Mouse (Mus musculus): Measurements from ENCODE around the gene Parp4.

DNA sequence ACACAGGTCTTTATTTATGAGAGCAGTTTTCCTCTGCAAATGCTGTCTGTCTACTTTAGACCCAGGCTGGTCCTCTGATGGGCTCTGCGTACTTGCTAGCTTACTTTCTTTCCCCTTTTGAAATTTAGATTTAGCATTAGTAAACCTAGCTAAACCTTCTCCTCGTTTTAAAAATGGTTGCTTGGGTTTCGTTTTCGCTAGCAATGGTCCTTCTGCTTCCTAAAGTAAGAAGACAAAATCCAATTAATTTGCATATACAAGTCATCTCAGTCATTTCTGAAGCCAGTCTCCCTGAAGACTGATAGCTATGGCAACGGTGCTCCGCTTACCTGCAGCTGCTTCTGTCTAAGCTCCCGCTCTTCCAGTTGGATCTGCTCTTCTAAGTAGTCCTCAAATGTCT is 22.1 kb upstream of the Parp4 start:
- TF ChIP-seq CTCF (IDR thresholded peaks at IDR 0.05; ENCODE audit: extremely low read depth, insufficient read length, insufficient replicate concordance, low read depth, low read length) (no peak), POLR2A (IDR thresholded peaks at IDR 0.05; ENCODE audit: low read depth, low read length) (no peak)

Measured in small intestine, adult 2 months (tissue).